Mouse (Mus musculus): Measurements from ENCODE around the gene Aaas.

GRCm38 (mm10) chr15:102366238-102366637 lies 15.7 kb upstream of the Aaas start:
- TF ChIP-seq CTCF (conservative IDR thresholded peaks at IDR 0.05; ENCODE audit: insufficient read depth, insufficient read length, low read depth, low read length): no peak
- no peak for TF ChIP-seq POLR2A (IDR thresholded peaks at IDR 0.05; ENCODE audit: low read depth, low read length)
